Mouse (Mus musculus): Measurements from ENCODE around the gene Kdm8.

DNA sequence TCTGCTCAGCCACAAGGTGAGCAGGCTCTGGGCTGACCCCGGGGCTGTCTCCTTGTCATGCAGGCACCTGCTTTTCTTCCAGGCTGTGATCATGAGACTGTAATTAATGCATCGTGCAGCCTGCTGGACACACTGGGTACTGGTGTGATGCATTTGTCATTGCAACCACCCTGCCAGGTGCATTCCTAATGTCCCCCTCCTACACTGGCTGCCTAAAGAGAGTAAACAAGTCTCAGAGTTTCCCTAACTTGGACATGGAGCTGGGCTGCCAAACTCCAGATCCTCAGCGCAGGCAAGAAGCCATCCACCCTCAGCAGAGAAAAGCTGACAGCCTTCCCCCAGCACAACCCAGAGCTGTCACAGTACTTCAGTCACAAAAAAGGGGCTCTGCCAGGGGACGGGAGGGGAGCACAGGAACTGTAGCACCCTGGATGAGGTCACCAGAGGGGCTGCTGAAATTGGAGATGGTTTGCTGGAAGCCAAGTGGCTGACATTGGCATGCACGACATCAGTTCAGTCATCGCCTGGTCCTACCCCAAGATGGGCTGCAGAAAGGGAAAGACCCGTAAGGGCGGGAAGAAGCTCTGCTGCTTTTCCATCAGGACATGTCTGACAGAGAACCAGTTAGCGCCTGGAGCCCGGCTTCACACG, 31.2 kb downstream of the Kdm8 start:
- no peak for TF ChIP-seq CTCF (conservative IDR thresholded peaks at IDR 0.05; ENCODE audit: low read length)
- no peak for TF ChIP-seq NANOG (IDR thresholded peaks at IDR 0.05; ENCODE audit: borderline replicate concordance, low read length)
